Mouse (Mus musculus): ENCODE results near the gene Nono.
A peak's percentile ranks its signal among the peaks of the same experiment; 100 is the strongest.

Nono gene

GRCm38 (mm10) chrX:101429142-101429949, at the start of gene Nono:
Gene Nono, plus strand, starts transcription at chrX:101429318.
- peak; percentile 55 to 82 for DNase-seq (ENCODE audit: low spot score in 2 of 2)

GRCm38 (mm10) chrX:101379744-101380143, 49.4 kb upstream of the Nono start:
- DNase-seq (ENCODE audit: low spot score in 2 of 2), result no peak

GRCm38 (mm10) chrX:101383455-101383854, 45.7 kb upstream of the Nono start:
- no peak for DNase-seq (ENCODE audit: low spot score in 2 of 2)

GRCm38 (mm10) chrX:101384439-101385137, 44.5 kb upstream of the Nono start:
- DNase-seq (ENCODE audit: low spot score in 2 of 2), result no peak

- no peak for DNase-seq (ENCODE audit: low spot score in 2 of 2)
These were observed 42.9 kb upstream of the Nono start for GRCm38 (mm10) chrX:101386222-101386621.

- no peak for DNase-seq (ENCODE audit: low spot score in 2 of 2)
These were observed 40.1 kb upstream of the Nono start for GRCm38 (mm10) chrX:101388866-101389537.

- no peak for DNase-seq (ENCODE audit: low spot score in 2 of 2)
These were observed 34.8 kb upstream of the Nono start for GRCm38 (mm10) chrX:101394341-101394740.

- no peak for DNase-seq (ENCODE audit: low spot score in 2 of 2)
These were observed 32.7 kb upstream of the Nono start for GRCm38 (mm10) chrX:101396459-101396858.

GRCm38 (mm10) chrX:101418946-101419724, 10.0 kb upstream of the Nono start:
- peak; percentile 9 to 60 for DNase-seq (ENCODE audit: low spot score in 2 of 2)

GRCm38 (mm10) chrX:101419725-101420699, 9.1 kb upstream of the Nono start:
- peak; percentile 66 to 83 for DNase-seq (ENCODE audit: low spot score in 2 of 2)

GRCm38 (mm10) chrX:101420700-101421095, 8.4 kb upstream of the Nono start, which contains the start of gene Zmym3:
Gene Zmym3, minus strand, starts transcription at chrX:101420849.
- no peak for DNase-seq (ENCODE audit: low spot score in 2 of 2)

GRCm38 (mm10) chrX:101423462-101423861, 5.7 kb upstream of the Nono start:
- no peak for DNase-seq (ENCODE audit: low spot score in 2 of 2)

GRCm38 (mm10) chrX:101427774-101428173, 1.3 kb upstream of the Nono start:
- peak; percentile 14 to 52 for DNase-seq (ENCODE audit: low spot score in 2 of 2)

- DNase-seq (ENCODE audit: low spot score in 2 of 2), result peak in 1 of 2 experiments; percentile 16
These were observed 355 bp upstream of the Nono start for GRCm38 (mm10) chrX:101428785-101429141.

GRCm38 (mm10) chrX:101429976-101430375, 858 bp downstream of the Nono start:
- peak in 1 of 2 experiments; percentile 43 for DNase-seq (ENCODE audit: low spot score in 2 of 2)

GRCm38 (mm10) chrX:101448886-101449475, 19.9 kb downstream of the Nono start, which contains the start of gene Itgb1bp2:
Gene Itgb1bp2, plus strand, starts transcription at chrX:101449088.
- DNase-seq (ENCODE audit: low spot score in 2 of 2), result no peak

GRCm38 (mm10) chrX:101451147-101451546, 22.0 kb downstream of the Nono start:
- DNase-seq (ENCODE audit: low spot score in 2 of 2), result no peak

- no peak for DNase-seq (ENCODE audit: low spot score in 2 of 2)
These were observed 22.5 kb downstream of the Nono start for GRCm38 (mm10) chrX:101451591-101451990.

GRCm38 (mm10) chrX:101472202-101472601, 43.1 kb downstream of the Nono start:
- DNase-seq (ENCODE audit: low spot score in 2 of 2), result no peak

Measured in spleen, postnatal 10 days (tissue).